Comparison of ENCODE assay signal across 9 mouse cellular contexts in the genomic region with DNA sequence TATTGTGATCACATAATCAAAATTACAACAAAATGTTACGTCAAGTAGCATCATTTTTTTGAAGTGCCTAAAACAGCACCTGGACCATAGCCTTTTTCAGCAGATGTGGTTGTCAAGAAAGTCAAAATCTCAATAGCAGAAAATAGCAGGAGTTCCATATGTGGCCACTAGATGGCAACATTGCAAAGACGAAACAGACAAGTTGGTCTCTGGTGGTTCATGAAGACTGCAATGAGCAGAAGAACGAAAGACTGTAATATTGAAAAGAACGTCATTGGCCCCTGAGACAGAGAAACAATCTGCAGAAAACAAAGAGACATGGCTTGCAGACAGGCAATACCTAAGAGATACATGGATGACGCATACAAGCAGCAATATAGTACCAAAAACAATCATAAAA. TPM values are rescaled to one million over a fixed set of nuclear protein-coding genes. Genes with fewer than 3 reads are reported as not detected.
DNase-seq lines count a peak whose midpoint lies in the region; ATAC-seq and TF ChIP-seq lines count a peak whose summit lies in the region.
"Had no signal": no experiment of that assay in that cellular context is flagged by ENCODE, and none has a peak within 500 bp of the region (broad histone marks: within the 10 kb centered on the region; RNA-seq: fewer than 3 reads in every experiment).

No protein-coding gene starts in this region.

- ATAC-seq in kidney, embryonic 16.5 days (ENCODE audit: low FRiP score, low TSS enrichment), result no peak
- peak; percentile 65 for ATAC-seq in activated CD4-positive, CD25-positive, alpha-beta regulatory T cell, adult 4 months
- ATAC-seq in liver, embryonic 14.5 days (ENCODE audit: insufficient read depth), result no peak
- no peak for ATAC-seq in inflammation-experienced regulatory T-cells, adult 6 months

- no peak overlapping the region for H3K4me3 ChIP-seq in kidney, embryonic 16.5 days (ENCODE audit: low read length)
- H3K4me3 ChIP-seq in liver, embryonic 14.5 days (ENCODE audit: insufficient read depth in 1 of 2, low read depth in 2 of 2, low read length in 2 of 2), result no peak overlapping the region
- H3K4me3 ChIP-seq: embryonic facial prominence, embryonic 15.5 days had no signal

- TF ChIP-seq EP300 in liver, embryonic 14.5 days (IDR thresholded peaks at IDR 0.05; ENCODE audit: low read depth), result no peak

- H3K9me3 ChIP-seq in kidney, embryonic 16.5 days (ENCODE audit: low read length), result no peaks in the 10 kb centered on the region
- no peaks in the 10 kb centered on the region for H3K9me3 ChIP-seq in liver, embryonic 14.5 days (ENCODE audit: control insufficient read depth, low read length)
- H3K9me3 ChIP-seq: embryonic facial prominence, embryonic 15.5 days had no signal

- peak; percentile 20 for DNase-seq in kidney, adult 18-20 months
- DNase-seq in embryo, embryonic 11 days, result peak; percentile 45
- peak; percentile 40 for DNase-seq in kidney, adult 9 months
- DNase-seq in liver, embryonic 14.5 days (ENCODE audit: low read depth in 3 of 3, low spot score in 3 of 3), result no peak
- peak; percentile 45 to 59 for DNase-seq in right cerebral cortex, postnatal 10 days (ENCODE audit: low spot score in 2 of 2)

- no peak overlapping the region for H3K9ac ChIP-seq in kidney, embryonic 16.5 days (replicated peaks; ENCODE audit: low read length)
- H3K9ac ChIP-seq in liver, embryonic 14.5 days (replicated peaks), result no peak overlapping the region
- H3K9ac ChIP-seq: embryonic facial prominence, embryonic 15.5 days had no signal

- no peaks in the 10 kb centered on the region for H3K36me3 ChIP-seq in kidney, embryonic 16.5 days (ENCODE audit: insufficient read depth, low read length)
- H3K36me3 ChIP-seq in liver, embryonic 14.5 days (replicated peaks; ENCODE audit: control insufficient read depth, insufficient read depth, low read depth), result no peaks in the 10 kb centered on the region
- H3K36me3 ChIP-seq: embryonic facial prominence, embryonic 15.5 days had no signal

- H3K4me2 ChIP-seq in kidney, embryonic 16.5 days (replicated peaks; ENCODE audit: low read depth, low read length), result no peak overlapping the region
- H3K4me2 ChIP-seq in liver, embryonic 14.5 days (ENCODE audit: low read depth), result no peak overlapping the region
- H3K4me2 ChIP-seq: embryonic facial prominence, embryonic 15.5 days had no signal

- no peaks in the 10 kb centered on the region for H3K27me3 ChIP-seq in kidney, embryonic 16.5 days (ENCODE audit: insufficient read depth, low read length)
- H3K27me3 ChIP-seq in liver, embryonic 14.5 days (ENCODE audit: control insufficient read depth, insufficient read depth, low read length), result no peaks in the 10 kb centered on the region
- H3K27me3 ChIP-seq: embryonic facial prominence, embryonic 15.5 days had no signal

- 14% methylated on average over 5 of the region's 5 CpGs for WGBS in kidney, embryonic 16.5 days
- 13% methylated on average over 5 of the region's 5 CpGs for WGBS in liver, embryonic 14.5 days (ENCODE audit: insufficient replicate concordance)

- no peaks in the 10 kb centered on the region for H3K4me1 ChIP-seq in kidney, embryonic 16.5 days (ENCODE audit: insufficient read depth, low read length)
- H3K4me1 ChIP-seq in liver, embryonic 14.5 days (replicated peaks; ENCODE audit: control insufficient read depth in 2 of 2, insufficient read depth in 2 of 2, low read length in 1 of 2), result no peaks in the 10 kb centered on the region
- H3K4me1 ChIP-seq: embryonic facial prominence, embryonic 15.5 days had no signal

- peak; percentile 59 for TF ChIP-seq CTCF in liver, embryonic 14.5 days (IDR thresholded peaks at IDR 0.05; ENCODE audit: low read depth)

- no peak overlapping the region for H3K27ac ChIP-seq in kidney, embryonic 16.5 days (ENCODE audit: low read length)
- no peak overlapping the region for H3K27ac ChIP-seq in liver, embryonic 14.5 days
- H3K27ac ChIP-seq: embryonic facial prominence, embryonic 15.5 days had no signal

RNA-seq across cellular contexts. Expression of gene Gm10112, which starts 42.1 kb away (rescaled TPM):
- polyA plus RNA-seq in kidney, embryonic 16.5 days (2015; fragmentation: Nextera tagmentation; extraction: Ambion mirVana), result not detected in 2 replicates
- not detected for polyA plus RNA-seq in activated CD4-positive, CD25-positive, alpha-beta regulatory T cell, adult 4 months (2017; shearing (Covaris generic))
- polyA plus RNA-seq in liver, embryonic 14.5 days (2012; rRNA removed), result not detected in 2 replicates
- not detected in 2 replicates for polyA plus RNA-seq in liver, embryonic 14.5 days (2014; fragmentation: Nextera tagmentation; extraction: Ambion mirVana)
- polyA plus RNA-seq in inflammation-experienced regulatory T-cells, adult 6 months (2017; shearing (Covaris generic)), result not detected
- polyA plus RNA-seq: embryonic facial prominence, embryonic 15.5 days had no signal

Comparison
In these comparisons a context has a peak if more than half of its experiments do, and no peak if none do; other contexts are left out.
1. DNase-seq: peak in kidney, adult 18-20 months (single experiment), embryo, embryonic 11 days (single experiment), kidney, adult 9 months (single experiment) and right cerebral cortex, postnatal 10 days (2 of 2); none in liver, embryonic 14.5 days (0 of 3).